18 mouse cellular contexts compared by ENCODE assay signal in the genomic region with DNA sequence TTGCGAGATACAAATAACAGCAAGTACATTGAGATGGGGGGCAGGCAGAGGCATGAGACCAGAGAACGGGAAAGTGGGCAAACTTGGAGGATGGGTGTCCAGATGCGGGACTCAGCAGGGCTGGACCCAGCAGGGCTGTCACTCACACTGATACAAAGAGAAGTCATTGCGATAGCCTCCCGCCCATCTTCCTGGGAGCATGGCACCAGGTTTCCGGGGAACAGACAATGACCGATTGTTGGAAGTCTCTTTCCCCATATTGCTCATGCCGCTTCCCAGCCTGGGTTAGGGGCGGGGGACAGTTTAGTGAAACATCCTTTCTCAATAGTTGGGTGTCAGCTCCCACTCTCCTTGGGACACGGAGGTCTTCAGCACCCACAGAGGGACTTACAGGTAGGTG. TPM values are rescaled to one million over a fixed set of nuclear protein-coding genes. Genes with fewer than 3 reads are reported as not detected.
"Had no signal": no experiment of that assay in that cellular context is flagged by ENCODE, and none has a peak within 500 bp of the region (broad histone marks: within the 10 kb centered on the region; RNA-seq: fewer than 3 reads in every experiment).

A gene (plus strand): TSS at position 301 of the 400 bp plus-strand sequence.

- H3K27ac ChIP-seq: lung, embryonic 15.5 days; midbrain, embryonic 10.5 days; midbrain, embryonic 13.5 days; midbrain, embryonic 15.5 days; neural tube, embryonic 12.5 days; stomach, embryonic 15.5 days had no signal

- H3K36me3 ChIP-seq: lung, embryonic 15.5 days; midbrain, embryonic 10.5 days; midbrain, embryonic 13.5 days; midbrain, embryonic 15.5 days; neural tube, embryonic 12.5 days; stomach, embryonic 15.5 days had no signal

- H3K4me1 ChIP-seq: lung, embryonic 15.5 days; midbrain, embryonic 10.5 days; midbrain, embryonic 13.5 days; midbrain, embryonic 15.5 days; neural tube, embryonic 12.5 days; stomach, embryonic 15.5 days had no signal

- H3K4me3 ChIP-seq: lung, embryonic 15.5 days; midbrain, embryonic 10.5 days; midbrain, embryonic 13.5 days; midbrain, embryonic 15.5 days; neural tube, embryonic 12.5 days; stomach, embryonic 15.5 days had no signal

- H3K27me3 ChIP-seq: lung, embryonic 15.5 days; midbrain, embryonic 13.5 days; midbrain, embryonic 15.5 days; neural tube, embryonic 12.5 days; stomach, embryonic 15.5 days had no signal

- H3K9me3 ChIP-seq: lung, embryonic 15.5 days; midbrain, embryonic 13.5 days; midbrain, embryonic 15.5 days; neural tube, embryonic 12.5 days; stomach, embryonic 15.5 days had no signal

- DNase-seq: liver, postnatal 0 days; lung, adult 2 months; lung, postnatal 14 days; lung, postnatal 36 days; right cerebral cortex, postnatal 14 days; thymus, adult 18-20 months; thymus, postnatal 14 days; thymus, postnatal 36 days had no signal

- H3K4me2 ChIP-seq: lung, embryonic 15.5 days; midbrain, embryonic 13.5 days; midbrain, embryonic 15.5 days; neural tube, embryonic 12.5 days; stomach, embryonic 15.5 days had no signal

- H3K9ac ChIP-seq: liver, postnatal 0 days; lung, embryonic 15.5 days; midbrain, embryonic 13.5 days; midbrain, embryonic 15.5 days; neural tube, embryonic 12.5 days; stomach, embryonic 15.5 days had no signal

- ATAC-seq: liver, postnatal 0 days; lung, postnatal 0 days; midbrain, embryonic 13.5 days; midbrain, embryonic 15.5 days had no signal

RNA-seq across cellular contexts. Expression of the gene that starts here (rescaled TPM):
- polyA plus RNA-seq: liver, postnatal 0 days; lung, embryonic 15.5 days; lung, postnatal 0 days; midbrain, embryonic 10.5 days; midbrain, embryonic 13.5 days; midbrain, embryonic 15.5 days; midbrain, postnatal 0 days; neural tube, embryonic 12.5 days; neural tube, embryonic 14.5 days; spleen, adult 2 months had no signal
